Mouse (Mus musculus): ENCODE results near the gene Fbxo48. TPM values are rescaled to one million over a fixed set of nuclear protein-coding genes. Genes with fewer than 3 reads are reported as not detected.

Fbxo48 gene
- 0.61 and 0.66 TPM in 2 replicates for polyA plus RNA-seq (2015; fragmentation: Nextera tagmentation; extraction: Ambion mirVana)

- WGBS = under 1% methylated on average over 38 of the region's 38 CpGs
Measured at GRCm38 (mm10) chr11:16950976-16951760, at the start of gene Fbxo48. Gene Fbxo48 (plus strand): TSS chr11:16951375.

DNA sequence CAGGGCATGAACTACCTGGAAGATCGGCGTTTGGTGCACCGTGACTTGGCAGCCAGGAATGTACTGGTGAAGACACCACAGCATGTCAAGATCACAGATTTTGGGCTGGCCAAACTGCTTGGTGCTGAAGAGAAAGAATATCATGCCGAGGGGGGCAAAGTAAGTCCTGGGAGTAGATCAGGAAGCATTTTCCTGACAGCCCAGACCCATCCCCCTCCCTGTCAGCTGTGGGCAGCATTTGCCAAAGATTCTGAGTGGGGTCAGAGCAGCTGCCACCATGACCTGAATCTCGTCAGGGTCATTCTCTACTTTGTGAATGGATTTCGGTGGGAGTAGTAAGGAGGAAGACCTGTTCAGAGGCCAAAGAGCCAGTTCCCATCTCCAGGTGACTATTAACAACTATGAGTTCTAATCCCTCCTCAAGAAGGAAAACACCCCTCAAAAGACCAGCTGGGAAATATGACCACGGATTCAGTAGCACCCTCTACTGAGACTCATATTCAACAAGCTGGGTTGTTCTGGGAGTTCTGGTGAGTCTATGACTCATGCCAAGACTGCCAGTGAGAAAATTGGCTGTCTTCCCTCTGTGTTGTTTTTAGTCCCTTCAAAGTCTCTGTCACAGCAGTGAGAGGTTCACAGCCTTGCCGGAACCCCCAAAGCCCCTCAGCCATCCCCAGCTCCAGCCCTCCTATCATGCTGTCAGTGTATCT is 46.7 kb upstream of the Fbxo48 start:
- Histone ChIP-seq H3K9me3 (no peaks in the 10 kb centered on the region), H3K4me3 (no peak overlapping the region), H3K4me2 (no peak overlapping the region), H3K9ac (no peak overlapping the region), H3K4me1 (replicated peaks) (no peaks in the 10 kb centered on the region), H3K36me3 (no peaks in the 10 kb centered on the region), H3K27me3 (no peaks in the 10 kb centered on the region), H3K27ac (no peak overlapping the region)
- WGBS = 87% methylated on average over 8 of the region's 8 CpGs
- ATAC-seq (ENCODE audit: low FRiP score) = no peak

More at GRCm38 (mm10) chr11:16950976-16951760, at the start of gene Fbxo48:
- H3K36me3 ChIP-seq = no peaks in the 10 kb centered on the region
- H3K9me3 ChIP-seq = no peaks in the 10 kb centered on the region
- ATAC-seq (ENCODE audit: low FRiP score) = peak; percentile 100
- H3K27ac ChIP-seq = no peak within 1 kb of the TSS
- peak within 1 kb of the TSS; percentile 66 for H3K4me3 ChIP-seq
- H3K4me2 ChIP-seq = peak within 1 kb of the TSS; percentile 91
- peaks cover 11% of the 10 kb centered on the region for H3K4me1 ChIP-seq (replicated peaks)
- no peaks in the 10 kb centered on the region for H3K27me3 ChIP-seq
- H3K9ac ChIP-seq = peak within 1 kb of the TSS; percentile 77

- no peak for ATAC-seq (ENCODE audit: low FRiP score)
- WGBS = 74% methylated on average over 3 of the region's 3 CpGs
- H3K36me3 ChIP-seq = no peaks in the 10 kb centered on the region
Measured at GRCm38 (mm10) chr11:16905012-16905332, 46.2 kb upstream of the Fbxo48 start.

DNA sequence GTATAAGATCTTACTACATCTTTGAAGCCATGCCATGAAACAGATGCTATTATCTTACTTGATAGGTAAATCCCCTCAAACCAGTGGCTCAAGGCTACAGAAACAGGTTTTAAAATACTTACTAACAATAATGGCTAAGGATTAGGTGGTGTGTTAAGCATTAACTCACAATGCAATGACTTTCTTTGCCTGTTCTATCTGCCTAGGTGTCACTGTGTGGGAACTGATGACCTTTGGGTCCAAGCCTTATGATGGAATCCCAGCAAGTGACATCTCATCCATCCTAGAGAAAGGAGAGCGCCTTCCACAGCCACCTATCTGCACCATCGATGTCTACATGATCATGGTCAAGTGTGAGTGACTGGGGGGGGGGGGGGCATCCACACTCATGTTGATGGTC is 44.6 kb upstream of the Fbxo48 start:
- Histone ChIP-seq H3K4me3 (no peak overlapping the region), H3K9me3 (no peaks in the 10 kb centered on the region), H3K27me3 (no peaks in the 10 kb centered on the region), H3K9ac (no peak overlapping the region), H3K27ac (no peak overlapping the region), H3K4me2 (no peak overlapping the region), H3K36me3 (no peaks in the 10 kb centered on the region), H3K4me1 (replicated peaks) (no peaks in the 10 kb centered on the region)
- ATAC-seq (ENCODE audit: low FRiP score) = no peak
- 94% methylated on average over 2 of the region's 2 CpGs for WGBS

More at GRCm38 (mm10) chr11:16905012-16905332, 46.2 kb upstream of the Fbxo48 start:
- Histone ChIP-seq H3K9me3 (no peaks in the 10 kb centered on the region), H3K4me2 (no peak overlapping the region), H3K27me3 (no peaks in the 10 kb centered on the region), H3K9ac (no peak overlapping the region), H3K4me3 (no peak overlapping the region), H3K4me1 (replicated peaks) (no peaks in the 10 kb centered on the region), H3K27ac (no peak overlapping the region)

- WGBS = 88% methylated on average over 1 of the region's 1 CpGs
- H3K36me3 ChIP-seq = no peaks in the 10 kb centered on the region
- no peak overlapping the region for H3K4me2 ChIP-seq
- no peaks in the 10 kb centered on the region for H3K9me3 ChIP-seq
- no peak overlapping the region for H3K9ac ChIP-seq
- no peaks in the 10 kb centered on the region for H3K4me1 ChIP-seq (replicated peaks)
- no peak overlapping the region for H3K4me3 ChIP-seq
- no peaks in the 10 kb centered on the region for H3K27me3 ChIP-seq
- no peak for ATAC-seq (ENCODE audit: low FRiP score)
- no peak overlapping the region for H3K27ac ChIP-seq
Measured at GRCm38 (mm10) chr11:16907517-16908129, 43.6 kb upstream of the Fbxo48 start.

DNA sequence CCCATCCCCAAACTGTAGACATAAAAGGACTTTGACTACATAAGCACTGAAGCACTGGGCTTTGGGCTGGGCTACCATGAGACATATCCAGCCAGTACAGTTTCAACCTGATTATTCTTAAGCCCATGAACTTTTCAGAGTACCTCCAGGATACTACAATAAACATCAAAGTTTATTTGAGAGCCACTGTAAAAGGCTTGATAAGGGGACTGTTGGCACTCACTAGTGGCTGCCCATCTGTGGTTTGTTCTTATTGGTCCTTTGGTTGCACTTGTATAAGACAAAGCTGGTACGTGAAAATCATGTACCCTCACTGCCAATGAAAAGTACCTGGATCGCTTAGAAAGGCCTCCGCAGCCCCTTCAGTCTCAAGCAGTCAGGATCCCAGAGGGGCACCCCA is 36.4 kb upstream of the Fbxo48 start:
- no peak overlapping the region for H3K9ac ChIP-seq
- no peaks in the 10 kb centered on the region for H3K36me3 ChIP-seq
- no peak overlapping the region for H3K4me3 ChIP-seq
- no peaks in the 10 kb centered on the region for H3K4me1 ChIP-seq (replicated peaks)
- no peak overlapping the region for H3K27ac ChIP-seq
- ATAC-seq (ENCODE audit: low FRiP score) = no peak
- H3K4me2 ChIP-seq = no peak overlapping the region
- WGBS = 71% methylated on average over 3 of the region's 3 CpGs
- no peaks in the 10 kb centered on the region for H3K9me3 ChIP-seq
- H3K27me3 ChIP-seq = no peaks in the 10 kb centered on the region

DNA sequence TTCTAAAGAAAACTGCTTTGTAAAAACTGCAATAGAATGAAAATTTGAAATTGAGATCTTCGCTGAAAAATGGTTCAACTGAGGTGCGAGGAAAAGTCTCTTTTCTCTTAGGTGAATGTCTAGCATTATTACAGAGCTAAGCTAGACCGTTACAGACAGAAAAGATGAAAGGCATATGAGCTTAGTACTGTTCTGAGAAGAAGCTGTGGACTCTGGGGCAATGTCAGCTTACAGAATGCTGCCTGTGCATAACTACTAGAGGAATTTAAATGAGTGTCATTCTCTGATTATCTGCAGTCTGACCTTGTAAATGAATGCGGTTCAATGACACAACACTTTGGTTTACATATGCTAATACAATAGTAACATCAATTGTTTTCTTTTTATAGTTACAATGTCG is 35.3 kb upstream of the Fbxo48 start:
- Histone ChIP-seq H3K9ac (no peak overlapping the region), H3K4me1 (replicated peaks) (no peaks in the 10 kb centered on the region), H3K9me3 (no peaks in the 10 kb centered on the region), H3K27me3 (no peaks in the 10 kb centered on the region), H3K36me3 (no peaks in the 10 kb centered on the region), H3K27ac (no peak overlapping the region), H3K4me2 (no peak overlapping the region), H3K4me3 (no peak overlapping the region)
- no peak for ATAC-seq (ENCODE audit: low FRiP score)
- WGBS = 71% methylated on average over 5 of the region's 5 CpGs

DNA sequence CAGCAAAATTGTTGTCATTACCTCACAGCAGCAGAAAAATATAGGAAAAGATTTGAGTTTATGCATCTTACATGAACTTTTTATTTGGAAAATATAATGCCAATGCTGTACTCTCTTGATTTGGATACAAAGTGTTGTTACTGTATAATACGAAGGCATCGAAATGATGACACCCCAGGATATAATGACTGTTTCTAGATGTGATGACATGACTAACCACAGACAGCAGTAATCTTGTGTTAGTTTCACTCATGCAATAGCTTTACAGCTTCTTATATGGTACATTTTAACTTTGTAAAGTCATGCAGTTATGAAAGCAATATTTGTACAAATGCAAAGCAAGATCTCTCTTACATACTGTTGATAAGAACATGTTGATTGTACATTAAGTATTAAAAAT is 33.7 kb upstream of the Fbxo48 start:
- ATAC-seq (ENCODE audit: low FRiP score) = no peak
- Histone ChIP-seq H3K4me3 (no peak overlapping the region), H3K4me2 (no peak overlapping the region), H3K9ac (no peak overlapping the region), H3K27me3 (no peaks in the 10 kb centered on the region), H3K36me3 (no peaks in the 10 kb centered on the region), H3K9me3 (no peaks in the 10 kb centered on the region), H3K4me1 (replicated peaks) (no peaks in the 10 kb centered on the region), H3K27ac (no peak overlapping the region)
- 92% methylated on average over 2 of the region's 2 CpGs for WGBS

GRCm38 (mm10) chr11:16932159-16932558 is 19.0 kb upstream of the Fbxo48 start:
- Histone ChIP-seq H3K4me2 (no peak overlapping the region), H3K4me1 (replicated peaks) (no peaks in the 10 kb centered on the region), H3K9me3 (no peaks in the 10 kb centered on the region), H3K9ac (no peak overlapping the region), H3K4me3 (no peak overlapping the region), H3K36me3 (no peaks in the 10 kb centered on the region), H3K27me3 (no peaks in the 10 kb centered on the region), H3K27ac (no peak overlapping the region)
- ATAC-seq (ENCODE audit: low FRiP score) = no peak
- 94% methylated on average over 3 of the region's 3 CpGs for WGBS

DNA sequence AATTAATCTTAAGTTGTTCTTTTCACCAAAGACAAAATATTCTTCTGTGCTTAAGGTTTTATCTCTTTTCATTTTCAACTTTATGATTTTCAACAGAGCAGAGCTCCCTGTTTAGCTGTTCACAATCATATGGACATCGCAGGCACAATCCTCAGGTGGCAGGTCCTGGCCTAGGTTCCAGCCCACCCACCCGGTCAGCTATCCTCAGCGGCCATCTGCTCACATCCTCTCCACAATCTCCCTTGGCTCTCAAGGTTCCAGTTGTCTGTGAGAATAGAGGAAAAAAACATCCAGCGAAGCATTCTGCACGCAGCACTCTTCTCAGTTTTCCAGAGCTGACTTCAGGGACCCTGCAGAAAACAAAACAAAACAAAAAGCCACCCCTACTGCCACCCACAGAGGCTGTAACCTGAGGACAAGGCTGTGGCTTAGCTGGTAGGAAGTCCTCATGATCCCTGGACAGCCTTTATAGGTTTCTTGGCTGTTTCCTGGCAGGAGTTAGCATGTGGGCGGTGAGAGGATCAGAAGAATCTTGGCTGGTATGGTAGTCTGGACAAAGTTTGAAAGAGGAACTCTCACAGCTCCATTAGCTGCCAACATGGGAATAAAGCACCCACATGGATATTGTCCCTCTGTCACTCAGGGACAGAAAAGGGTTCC is 15.5 kb upstream of the Fbxo48 start:
- Histone ChIP-seq H3K27ac (no peak overlapping the region), H3K36me3 (no peaks in the 10 kb centered on the region), H3K27me3 (no peaks in the 10 kb centered on the region), H3K9ac (no peak overlapping the region), H3K4me1 (replicated peaks) (no peaks in the 10 kb centered on the region), H3K4me3 (no peak overlapping the region), H3K4me2 (no peak overlapping the region), H3K9me3 (no peaks in the 10 kb centered on the region)
- no peak for ATAC-seq (ENCODE audit: low FRiP score)
- WGBS = 71% methylated on average over 6 of the region's 6 CpGs

DNA sequence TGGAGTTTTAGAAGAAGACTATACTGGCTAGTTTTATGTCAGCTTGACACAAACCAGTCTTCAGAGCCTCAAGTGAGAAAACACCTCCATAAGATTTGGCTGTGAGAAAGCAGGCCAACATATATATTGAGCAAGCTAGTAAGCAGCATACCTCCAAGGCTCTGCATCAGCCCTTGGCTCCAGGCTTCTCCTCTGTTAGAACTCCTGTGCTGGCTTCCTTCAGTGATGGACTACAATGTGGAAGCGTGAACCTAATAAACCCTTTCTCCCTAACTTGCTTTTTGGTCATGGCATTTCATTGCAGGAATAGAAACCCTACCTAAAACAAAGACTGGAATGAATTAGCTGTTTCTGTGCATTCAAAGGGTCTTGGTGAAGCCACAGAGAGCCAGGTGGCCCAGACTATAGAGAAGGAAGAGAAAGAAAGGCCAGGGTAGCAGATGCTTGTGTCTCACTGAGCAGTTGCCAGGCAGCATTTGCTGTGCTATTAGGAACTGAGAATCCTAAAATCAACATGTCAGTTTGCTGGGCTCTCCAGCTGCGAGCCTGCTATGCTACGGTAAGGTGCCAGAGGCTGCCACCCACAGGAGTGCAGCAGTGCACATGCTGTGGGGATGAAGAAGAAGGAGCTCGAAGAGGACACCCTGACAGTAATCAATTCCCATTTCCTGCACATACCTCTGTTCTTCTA is 9.9 kb upstream of the Fbxo48 start:
- Histone ChIP-seq H3K9ac (no peak overlapping the region), H3K27ac (peak overlapping the region; percentile 66), H3K27me3 (no peaks in the 10 kb centered on the region), H3K36me3 (no peaks in the 10 kb centered on the region), H3K9me3 (no peaks in the 10 kb centered on the region), H3K4me2 (no peak overlapping the region), H3K4me3 (no peak overlapping the region), H3K4me1 (replicated peaks) (peaks cover 15% of the 10 kb centered on the region)
- peak; percentile 90 for ATAC-seq (ENCODE audit: low FRiP score)
- WGBS = 22% methylated on average over 4 of the region's 4 CpGs

GRCm38 (mm10) chr11:16941973-16942452 is 9.2 kb upstream of the Fbxo48 start:
- peaks cover 15% of the 10 kb centered on the region for H3K4me1 ChIP-seq (replicated peaks)
- peak overlapping the region; percentile 66 for H3K27ac ChIP-seq
- H3K4me3 ChIP-seq = no peak overlapping the region
- H3K27me3 ChIP-seq = no peaks in the 10 kb centered on the region
- ATAC-seq (ENCODE audit: low FRiP score) = peak; percentile 77
- 42% methylated on average over 4 of the region's 4 CpGs for WGBS
- H3K9ac ChIP-seq = no peak overlapping the region
- no peaks in the 10 kb centered on the region for H3K36me3 ChIP-seq
- no peak overlapping the region for H3K4me2 ChIP-seq
- no peaks in the 10 kb centered on the region for H3K9me3 ChIP-seq

All from hindbrain, embryonic 13.5 days (tissue).